Mouse (Mus musculus) E14TG2a.4 (cell line): Measurements from ENCODE around the gene Artn.

Source experiments
- CTCF ChIP-seq: conservative IDR thresholded peaks from 2 replicates; pipeline ENCODE4 v1.5.1; 2014; ENCODE audit warnings: low read length
- NANOG ChIP-seq: IDR thresholded peaks from 2 replicates; pipeline ENCODE4 v1.6.1; 2014; ENCODE audit warnings: borderline replicate concordance, low read length, mixed read lengths
- POU5F1 ChIP-seq: IDR thresholded peaks from 2 replicates; pipeline ENCODE4 v1.6.1; 2014; ENCODE audit warnings: low read length, borderline replicate concordance

DNA sequence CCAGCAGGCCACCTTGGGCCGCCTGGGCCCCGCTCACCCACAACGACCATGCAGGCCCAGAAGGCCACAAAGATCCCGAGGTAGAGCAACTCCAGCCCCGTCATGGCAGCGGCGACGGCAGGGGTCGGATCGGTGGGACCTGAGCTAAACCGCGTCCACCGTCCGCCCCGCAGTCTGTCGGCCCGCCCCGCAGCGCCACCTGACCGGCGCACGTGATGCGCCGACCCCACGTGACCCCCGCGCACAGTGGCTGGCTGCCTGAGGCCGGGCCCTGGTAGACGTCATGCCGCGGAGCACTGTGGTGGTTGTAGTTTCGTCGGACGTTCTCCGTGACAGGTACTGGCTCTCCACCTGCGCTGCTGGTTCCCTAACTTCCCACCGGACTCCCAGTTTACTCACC lies 42.4 kb downstream of the Artn start, which contains the start of gene Atp6v0b:
- TF ChIP-seq CTCF (no peak), POU5F1 (no peak), NANOG (no peak)
